Mouse (Mus musculus): ENCODE results near the gene Ntn5. TPM values are rescaled to one million over a fixed set of nuclear protein-coding genes. Genes with fewer than 3 reads are reported as not detected.

Ntn5 gene
- polyA plus RNA-seq, 1 experiment from 2014 or later: 1.0 TPM

- Histone ChIP-seq H3K27me3 (replicated peaks) (no peaks in the 10 kb centered on the region), H3K27ac (peak overlapping the region; percentile 94), H3K4me3 (replicated peaks) (peak overlapping the region; percentile 92), H3K4me1 (peaks cover 63% of the 10 kb centered on the region), H3K9ac (peak overlapping the region; percentile 70), H3K36me3 (peaks cover 30% of the 10 kb centered on the region), H3K9me3 (no peaks in the 10 kb centered on the region), H3K4me2 (peak overlapping the region; percentile 76)
- 7% methylated on average over 31 of the region's 31 CpGs for WGBS
- no peak; the same call in 1 of the 2 replicates for ATAC-seq (ENCODE audit: insufficient read depth, low FRiP score, low read depth)
Measured at GRCm38 (mm10) chr7:45716952-45717917, 33.4 kb downstream of the Ntn5 start.

- Histone ChIP-seq H3K27me3 (replicated peaks) (no peaks in the 10 kb centered on the region), H3K27ac (peak within 1 kb of the TSS; percentile 94), H3K9ac (peak within 1 kb of the TSS; percentile 96), H3K4me1 (peaks cover 59% of the 10 kb centered on the region), H3K4me2 (peak within 1 kb of the TSS; percentile 80), H3K4me3 (replicated peaks) (peak within 1 kb of the TSS; percentile 92), H3K9me3 (no peaks in the 10 kb centered on the region), H3K36me3 (peaks cover 29% of the 10 kb centered on the region)
- under 1% methylated on average over 41 of the region's 41 CpGs for WGBS
- peak; percentile 47 for ATAC-seq (ENCODE audit: insufficient read depth, low FRiP score, low read depth)
Measured at GRCm38 (mm10) chr7:45717918-45718297, 34.1 kb downstream of the Ntn5 start, which contains the start of gene Sphk2. Gene Sphk2, minus strand, starts transcription at chr7:45718002.

DNA sequence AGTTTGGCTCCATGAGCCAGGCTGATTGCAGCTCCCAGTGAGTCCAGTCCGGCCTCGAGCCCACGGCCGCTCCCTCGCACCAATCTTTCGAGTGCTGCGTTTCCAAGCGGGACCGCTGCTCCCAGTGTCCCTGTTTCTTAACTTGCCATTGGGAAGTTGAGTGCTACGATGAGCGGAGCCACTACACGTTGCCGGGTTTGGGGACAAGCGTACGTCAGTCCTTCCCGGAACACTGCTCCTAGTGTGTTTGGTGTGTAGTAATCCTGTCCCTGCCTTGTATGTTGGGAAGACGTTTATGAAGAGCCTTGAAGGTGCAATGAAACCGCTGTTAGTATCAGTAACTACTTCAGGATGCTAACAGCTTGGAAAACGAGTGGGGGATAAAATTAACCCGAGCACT lies 34.5 kb downstream of the Ntn5 start:
- no peaks in the 10 kb centered on the region for H3K27me3 ChIP-seq (replicated peaks)
- no peak for ATAC-seq (ENCODE audit: insufficient read depth, low FRiP score, low read depth)
- peak overlapping the region; percentile 92 for H3K4me3 ChIP-seq (replicated peaks)
- peak overlapping the region; percentile 94 for H3K27ac ChIP-seq
- WGBS: under 1% methylated on average over 20 of the region's 20 CpGs
- peaks cover 55% of the 10 kb centered on the region for H3K4me1 ChIP-seq
- H3K4me2 ChIP-seq: peak overlapping the region; percentile 80
- H3K9me3 ChIP-seq: no peaks in the 10 kb centered on the region
- H3K9ac ChIP-seq: peak overlapping the region; percentile 96
- peaks cover 29% of the 10 kb centered on the region for H3K36me3 ChIP-seq

- ATAC-seq (ENCODE audit: insufficient read depth, low FRiP score, low read depth): no peak
- H3K27ac ChIP-seq: peak overlapping the region; percentile 94
- 69% methylated on average over 10 of the region's 10 CpGs for whole genome bisulfite sequencing
- H3K36me3 ChIP-seq: peaks cover 35% of the 10 kb centered on the region
- no peaks in the 10 kb centered on the region for H3K9me3 ChIP-seq
- peak overlapping the region; percentile 92 for H3K4me3 ChIP-seq (replicated peaks)
- H3K27me3 ChIP-seq (replicated peaks): no peaks in the 10 kb centered on the region
- H3K9ac ChIP-seq: peak overlapping the region; percentile 96
- peaks cover 47% of the 10 kb centered on the region for H3K4me1 ChIP-seq
- H3K4me2 ChIP-seq: peak overlapping the region; percentile 80
Measured at GRCm38 (mm10) chr7:45719180-45719579, 35.4 kb downstream of the Ntn5 start.

- H3K27me3 ChIP-seq (replicated peaks): no peaks in the 10 kb centered on the region
- WGBS: 80% methylated on average over 16 of the region's 16 CpGs
- H3K27ac ChIP-seq: peak overlapping the region; percentile 94; the same call in 1 of the 2 replicates
- no peak overlapping the region for H3K9ac ChIP-seq
- peaks cover 42% of the 10 kb centered on the region for H3K4me1 ChIP-seq
- no peaks in the 10 kb centered on the region for H3K9me3 ChIP-seq
- peak overlapping the region; percentile 80; the same call in 1 of the 2 replicates for H3K4me2 ChIP-seq
- ATAC-seq (ENCODE audit: insufficient read depth, low FRiP score, low read depth): no peak
- H3K4me3 ChIP-seq (replicated peaks): peak overlapping the region; percentile 92; the same call in 1 of the 2 replicates
- peaks cover 41% of the 10 kb centered on the region for H3K36me3 ChIP-seq
Measured at GRCm38 (mm10) chr7:45719738-45720412, 36.1 kb downstream of the Ntn5 start.

DNA sequence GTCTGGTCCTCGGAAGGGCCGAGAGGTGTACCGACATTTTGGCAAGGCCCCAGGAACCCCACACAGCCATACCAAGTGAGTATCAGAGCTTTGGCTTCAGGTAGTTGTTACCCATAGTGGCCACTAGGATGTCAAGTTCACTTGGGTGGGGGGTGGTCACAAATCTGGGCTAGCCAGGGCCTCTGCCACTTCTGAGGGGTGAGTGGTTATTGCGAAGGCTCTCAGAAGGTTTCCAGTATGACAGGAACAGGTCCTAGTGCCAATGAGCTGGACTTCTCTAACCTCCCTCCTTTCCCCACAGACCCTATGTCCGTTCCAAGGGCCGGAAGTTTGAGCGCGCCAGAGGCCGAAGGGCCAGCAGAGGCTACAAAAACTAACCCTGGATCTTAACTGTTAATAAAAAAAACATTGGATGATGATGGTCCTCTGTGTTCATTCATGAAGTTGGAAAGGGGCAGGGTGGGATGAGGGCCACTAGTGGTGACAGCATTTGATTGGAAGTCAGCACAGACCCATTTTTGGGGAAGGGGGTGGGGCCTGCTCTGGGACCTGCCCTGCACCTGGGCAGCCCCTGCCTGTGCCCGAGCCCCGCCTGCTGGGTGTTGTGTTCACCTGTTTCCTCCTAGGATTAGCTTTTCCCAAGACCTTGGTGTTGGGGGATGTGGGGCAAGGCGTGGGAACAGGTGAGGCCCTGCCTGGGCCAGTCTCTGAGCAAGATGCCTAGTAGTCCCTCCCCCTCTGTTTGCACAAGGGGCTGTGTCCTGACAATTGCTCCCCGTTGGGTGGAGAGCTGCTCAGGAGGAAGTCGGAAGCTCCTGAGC lies 36.8 kb downstream of the Ntn5 start, which contains the start of gene Fam83e:
Fam83e (plus strand) TSS at position 800 of the 821 bp plus-strand sequence.
- no peak within 1 kb of the TSS for H3K9ac ChIP-seq
- H3K4me1 ChIP-seq: peaks cover 38% of the 10 kb centered on the region
- H3K9me3 ChIP-seq: no peaks in the 10 kb centered on the region
- H3K27me3 ChIP-seq (replicated peaks): no peaks in the 10 kb centered on the region
- peak within 1 kb of the TSS; percentile 80 for H3K4me2 ChIP-seq
- peak; percentile 83 for ATAC-seq (ENCODE audit: insufficient read depth, low FRiP score, low read depth)
- H3K4me3 ChIP-seq (replicated peaks): peak within 1 kb of the TSS; percentile 11
- H3K36me3 ChIP-seq: peaks cover 48% of the 10 kb centered on the region
- WGBS: 71% methylated on average over 14 of the region's 14 CpGs
- peak within 1 kb of the TSS; percentile 68 for H3K27ac ChIP-seq

DNA sequence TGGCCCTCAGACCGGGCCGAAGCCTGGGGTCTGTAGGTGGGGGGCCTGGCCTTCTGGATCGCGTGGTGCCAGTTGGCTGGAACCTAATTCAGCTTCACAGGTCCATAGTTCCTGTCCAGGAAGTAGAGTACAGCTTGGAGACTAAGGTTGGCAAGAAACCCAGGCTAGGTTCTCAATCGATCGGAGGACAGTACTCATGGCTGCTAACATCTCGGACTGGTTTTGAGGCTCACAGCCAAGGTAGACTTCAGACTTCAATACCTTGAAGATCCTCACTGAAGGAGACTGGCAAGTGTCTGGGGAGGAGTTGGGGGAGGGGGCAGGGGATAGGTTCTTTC lies 37.4 kb downstream of the Ntn5 start:
- no peaks in the 10 kb centered on the region for H3K9me3 ChIP-seq
- no peak for ATAC-seq (ENCODE audit: insufficient read depth, low FRiP score, low read depth)
- peak overlapping the region; percentile 33 for H3K4me2 ChIP-seq
- WGBS: 68% methylated on average over 7 of the region's 7 CpGs
- peak overlapping the region; percentile 68 for H3K27ac ChIP-seq
- H3K4me3 ChIP-seq (replicated peaks): peak overlapping the region; percentile 11
- no peaks in the 10 kb centered on the region for H3K27me3 ChIP-seq (replicated peaks)
- peaks cover 32% of the 10 kb centered on the region for H3K4me1 ChIP-seq
- H3K9ac ChIP-seq: no peak overlapping the region
- peaks cover 49% of the 10 kb centered on the region for H3K36me3 ChIP-seq

DNA sequence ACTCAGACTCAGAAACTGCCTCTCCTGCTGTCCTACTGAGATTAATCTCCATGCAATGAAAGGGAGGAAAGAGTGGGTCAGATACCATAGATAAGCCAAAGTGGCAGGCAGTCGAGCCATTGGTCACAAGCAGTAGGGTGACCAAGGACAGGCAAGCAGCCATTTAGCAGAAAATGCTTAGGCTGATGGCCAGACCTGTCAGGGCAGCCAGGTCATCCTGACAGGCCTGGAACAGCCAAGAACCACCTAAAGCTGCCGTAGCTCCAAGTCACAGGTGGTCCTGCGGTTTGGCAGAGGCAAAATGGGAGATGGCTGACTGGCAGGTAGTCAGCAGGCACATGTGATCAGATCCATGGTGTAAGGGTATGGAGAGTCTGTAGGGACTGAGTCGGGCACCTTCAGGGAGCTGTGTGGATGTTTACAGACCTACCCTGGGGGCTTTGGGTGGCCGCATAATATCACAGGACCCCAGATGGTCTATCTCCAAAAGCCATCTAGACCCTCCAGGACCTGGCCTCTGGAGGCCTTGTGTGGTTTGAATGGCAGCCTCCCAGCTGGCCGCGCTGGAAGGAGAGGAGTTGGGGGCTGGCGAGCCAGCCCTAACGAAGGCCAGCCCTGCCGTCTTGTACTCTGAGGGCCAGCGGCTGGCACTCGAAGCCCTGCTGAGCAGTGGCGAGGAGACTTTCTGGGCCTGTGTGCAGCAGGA lies 38.0 kb downstream of the Ntn5 start:
- peak overlapping the region; percentile 33 for H3K4me2 ChIP-seq
- H3K9ac ChIP-seq: no peak overlapping the region
- H3K4me3 ChIP-seq (replicated peaks): peak overlapping the region; percentile 11; the same call in 1 of the 2 replicates

GRCm38 (mm10) chr7:45722348-45722713 lies 38.5 kb downstream of the Ntn5 start:
- WGBS: 71% methylated on average over 13 of the region's 13 CpGs
- Histone ChIP-seq H3K4me2 (peak overlapping the region; percentile 33), H3K36me3 (peaks cover 49% of the 10 kb centered on the region)

More for the DNA sequence above, 38.0 kb downstream of the Ntn5 start:
- Histone ChIP-seq H3K4me1 (peaks cover 30% of the 10 kb centered on the region), H3K36me3 (peaks cover 49% of the 10 kb centered on the region), H3K27ac (peak overlapping the region; percentile 68), H3K27me3 (replicated peaks) (no peaks in the 10 kb centered on the region), H3K9me3 (no peaks in the 10 kb centered on the region)
- no peak for ATAC-seq (ENCODE audit: insufficient read depth, low FRiP score, low read depth)
- WGBS: 59% methylated on average over 13 of the region's 13 CpGs

DNA sequence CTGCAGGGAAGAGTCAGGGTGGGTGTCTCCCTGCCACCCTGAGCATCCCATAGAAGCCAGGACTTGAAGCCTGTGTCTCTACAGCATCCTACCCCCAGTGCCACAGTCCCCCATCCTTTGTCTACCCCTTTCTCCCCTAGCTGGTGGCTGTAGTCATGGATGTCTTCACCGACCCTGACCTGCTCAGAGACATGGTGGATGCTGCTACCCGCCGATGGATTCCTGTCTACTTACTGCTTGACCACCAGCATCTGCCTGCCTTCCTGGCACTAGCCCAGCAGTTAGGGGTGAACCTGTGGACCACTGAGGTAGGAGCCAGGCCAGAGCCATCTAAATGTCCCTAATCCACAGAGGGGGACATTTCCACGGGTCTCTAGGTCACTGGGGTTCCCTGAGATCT lies 39.5 kb downstream of the Ntn5 start:
- H3K4me2 ChIP-seq: no peak overlapping the region
- H3K4me3 ChIP-seq (replicated peaks): no peak overlapping the region
- WGBS: 86% methylated on average over 4 of the region's 4 CpGs
- no peaks in the 10 kb centered on the region for H3K9me3 ChIP-seq
- peaks cover 29% of the 10 kb centered on the region for H3K4me1 ChIP-seq
- H3K27me3 ChIP-seq (replicated peaks): no peaks in the 10 kb centered on the region
- no peak overlapping the region for H3K9ac ChIP-seq
- peaks cover 49% of the 10 kb centered on the region for H3K36me3 ChIP-seq
- H3K27ac ChIP-seq: no peak overlapping the region
- no peak for ATAC-seq (ENCODE audit: insufficient read depth, low FRiP score, low read depth)

More at GRCm38 (mm10) chr7:45722348-45722713, 38.5 kb downstream of the Ntn5 start:
- H3K9ac ChIP-seq: no peak overlapping the region
- H3K4me3 ChIP-seq (replicated peaks): peak overlapping the region; percentile 11; the same call in 1 of the 2 replicates
- H3K9me3 ChIP-seq: no peaks in the 10 kb centered on the region
- H3K4me1 ChIP-seq: peaks cover 29% of the 10 kb centered on the region
- no peak for ATAC-seq (ENCODE audit: insufficient read depth, low FRiP score, low read depth)
- peak overlapping the region; percentile 68; the same call in 1 of the 2 replicates for H3K27ac ChIP-seq
- no peaks in the 10 kb centered on the region for H3K27me3 ChIP-seq (replicated peaks)

DNA sequence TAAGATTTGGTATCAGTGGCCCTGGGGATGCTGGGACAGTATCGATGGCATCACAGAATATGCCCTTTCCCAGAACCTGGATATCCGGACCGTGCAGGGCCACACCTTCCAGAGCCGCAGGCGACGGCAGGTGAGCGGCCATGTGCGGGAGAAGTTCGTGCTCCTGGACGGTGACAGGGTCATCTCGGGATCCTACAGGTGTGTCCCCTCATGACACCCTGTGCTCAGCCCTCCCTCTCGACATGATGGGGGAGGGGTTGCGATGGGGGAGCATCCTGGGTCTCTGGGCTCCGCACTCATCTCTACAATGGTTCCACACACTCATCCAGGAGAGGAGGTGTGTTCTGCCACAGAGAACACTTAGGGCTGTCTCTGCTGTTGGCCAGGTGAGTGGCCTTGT lies 40.0 kb downstream of the Ntn5 start:
- 90% methylated on average over 14 of the region's 14 CpGs for WGBS
- Histone ChIP-seq H3K4me2 (no peak overlapping the region), H3K27ac (no peak overlapping the region), H3K4me3 (replicated peaks) (no peak overlapping the region), H3K27me3 (replicated peaks) (no peaks in the 10 kb centered on the region), H3K9me3 (no peaks in the 10 kb centered on the region), H3K9ac (no peak overlapping the region), H3K4me1 (peaks cover 28% of the 10 kb centered on the region), H3K36me3 (peaks cover 49% of the 10 kb centered on the region)
- ATAC-seq (ENCODE audit: insufficient read depth, low FRiP score, low read depth): no peak

Measured in stomach, embryonic 15.5 days (tissue).